Mouse (Mus musculus) embryonic facial prominence, embryonic 13.5 days (tissue): ENCODE results near the gene Trim30a. TPM values are rescaled to one million over a fixed set of nuclear protein-coding genes. Genes with fewer than 3 reads are reported as not detected.

ENCODE experiments used
- ATAC-seq: fragments of 200-750 bp; cut with Nextera tagmentation; 2 replicates; pipeline ENCODE4 v1.8.0; 2017; ENCODE audit warnings: low read depth; ENCODE audit not compliant: insufficient number of reproducible peaks, insufficient read depth, low FRiP score, low TSS enrichment
- H3K27ac ChIP-seq: fragments of 300-500 bp; sonication (generic); 2 replicates; pipeline ENCODE4 v1.5.1; 2015; ENCODE audit warnings: moderate library complexity, mild to moderate bottlenecking, inconsistent platforms
- H3K27me3 ChIP-seq: fragments of 300-500 bp; sonication (generic); 2 replicates; pipeline ENCODE4 v1.6.1; 2015; ENCODE audit warnings: mild to moderate bottlenecking, inconsistent platforms
- H3K36me3 ChIP-seq: fragments of 300-500 bp; sonication (generic); 2 replicates; pipeline ENCODE4 v1.6.1; 2015; ENCODE audit warnings: mild to moderate bottlenecking, inconsistent platforms
- H3K4me1 ChIP-seq: fragments of 300-500 bp; sonication (generic); 2 replicates; pipeline ENCODE4 v1.6.1; 2015; ENCODE audit warnings: inconsistent platforms
- H3K4me2 ChIP-seq: fragments of 300-500 bp; sonication (generic); 2 replicates; pipeline ENCODE4 v1.6.1; 2015; ENCODE audit warnings: moderate library complexity, mild to moderate bottlenecking, inconsistent platforms
- H3K4me3 ChIP-seq: fragments of 300-500 bp; sonication (generic); 2 replicates; pipeline ENCODE4 v1.5.1; 2015; ENCODE audit warnings: mild to moderate bottlenecking, inconsistent platforms
- H3K9ac ChIP-seq: fragments of 300-500 bp; sonication (generic); 2 replicates; pipeline ENCODE4 v1.6.1; 2015; ENCODE audit warnings: mild to moderate bottlenecking, inconsistent platforms
- H3K9me3 ChIP-seq: fragments of 300-500 bp; sonication (generic); 2 replicates; pipeline ENCODE4 v1.6.1; 2016; ENCODE audit warnings: inconsistent platforms
- WGBS: fragments of 180-500 bp; shearing (Covaris S2); methylation state at CpG from one replicate; pipeline ENCODE4 v1.1.7; 2015; ENCODE audit warnings: mixed read lengths; 5-methylcytosine and 5-hydroxymethylcytosine counted together
- polyA plus RNA-seq: library from polyadenylated mRNA; unstranded; fragments of >200 nt; fragmentation: Nextera tagmentation; extraction: Ambion mirVana; gene quantifications from 2 replicates; pipeline ENCODE4 v1.2.1, GENCODE M21; 2015

Gene Trim30a
- polyA plus RNA-seq, 1 experiment from 2014 or later, result 1.1 TPM

GRCm38 (mm10) chr7:104369736-104370414 lies 95.1 kb downstream of the Trim30a start, which contains the start of gene Trim30b:
Gene Trim30b, minus strand, starts transcription at chr7:104369884.
- 72% methylated on average over 1 of the region's 1 CpGs for WGBS

GRCm38 (mm10) chr7:104366339-104366738 lies 98.7 kb downstream of the Trim30a start:
- Histone ChIP-seq H3K27ac (no peak overlapping the region), H3K9ac (no peak overlapping the region), H3K4me1 (no peaks in the 10 kb centered on the region), H3K27me3 (no peaks in the 10 kb centered on the region), H3K4me2 (no peak overlapping the region), H3K4me3 (no peak overlapping the region), H3K9me3 (no peaks in the 10 kb centered on the region), H3K36me3 (no peaks in the 10 kb centered on the region)
- ATAC-seq, result no peak

More at GRCm38 (mm10) chr7:104369736-104370414, 95.1 kb downstream of the Trim30a start, which contains the start of gene Trim30b:
- H3K4me1 ChIP-seq, result no peaks in the 10 kb centered on the region
- no peak within 1 kb of the TSS for H3K9ac ChIP-seq
- H3K9me3 ChIP-seq, result no peaks in the 10 kb centered on the region
- no peak within 1 kb of the TSS for H3K27ac ChIP-seq
- no peaks in the 10 kb centered on the region for H3K27me3 ChIP-seq
- H3K4me2 ChIP-seq, result no peak within 1 kb of the TSS
- no peaks in the 10 kb centered on the region for H3K36me3 ChIP-seq
- H3K4me3 ChIP-seq, result no peak within 1 kb of the TSS
- ATAC-seq, result no peak

Other genes with a start within 250 kb of the Trim30a start
- 0.72 and 1.1 TPM in 2 replicates for gene Trim6, start 246.4 kb downstream of the Trim30a start, polyA plus RNA-seq
- 1.6 and 2.3 TPM in 2 replicates for gene Trim34a, start 220.7 kb downstream of the Trim30a start, polyA plus RNA-seq
- 0.13 and 0.15 TPM in 2 replicates for gene Trim5, start 177.1 kb downstream of the Trim30a start, polyA plus RNA-seq
- gene Trim12a, start 149.7 kb downstream of the Trim30a start, polyA plus RNA-seq, result 7.1 and 7.2 TPM in 2 replicates
- gene Trim34b, start 135.7 kb downstream of the Trim30a start, polyA plus RNA-seq, result not detected in 2 replicates
- gene Trim12c, start 111.8 kb downstream of the Trim30a start, polyA plus RNA-seq, result 2.7 and 3.1 TPM in 2 replicates
- gene Trim30b, start 95.3 kb downstream of the Trim30a start, polyA plus RNA-seq, result not detected in 2 replicates
- gene Trim30c, start 64.4 kb downstream of the Trim30a start, polyA plus RNA-seq, result 0.20 TPM in 1 of 2 replicates, not detected in the other
- gene Trim30d, start 42.7 kb upstream of the Trim30a start, polyA plus RNA-seq, result 0.31 and 0.77 TPM in 2 replicates
- not detected in 2 replicates for gene Olfr651, start 84.9 kb upstream of the Trim30a start, polyA plus RNA-seq
- 0.04 and 0.11 TPM in 2 replicates for gene Olfr652, start 95.7 kb upstream of the Trim30a start, polyA plus RNA-seq
- 0.06 and 0.33 TPM in 2 replicates for gene Olfr653, start 112.1 kb upstream of the Trim30a start, polyA plus RNA-seq
- gene Olfr654, start 121.8 kb upstream of the Trim30a start, polyA plus RNA-seq, result not detected in 2 replicates
- 0.22 TPM in 1 of 2 replicates, not detected in the other for gene Olfr655, start 136.6 kb upstream of the Trim30a start, polyA plus RNA-seq
- gene Olfr656, start 148.8 kb upstream of the Trim30a start, polyA plus RNA-seq, result not detected in 2 replicates
- gene Olfr657, start 159.6 kb upstream of the Trim30a start, polyA plus RNA-seq, result not detected in 2 replicates
- gene Olfr658, start 182.1 kb upstream of the Trim30a start, polyA plus RNA-seq, result 0.08 TPM in 1 of 2 replicates, not detected in the other
- gene Olfr659, start 201.6 kb upstream of the Trim30a start, polyA plus RNA-seq, result not detected in 2 replicates
- gene Olfr661, start 221.3 kb upstream of the Trim30a start, polyA plus RNA-seq, result not detected in 2 replicates